Mouse (Mus musculus) G1E (cell line): Measurements from ENCODE around the gene Praf2.

Experiments used
- CTCF ChIP-seq: IDR thresholded peaks from 2 replicates; pipeline ENCODE4 v1.5.1; 2012; ENCODE audit warnings: low read depth, low read length, inconsistent platforms, mixed read lengths
- GATA1 ChIP-seq: IDR thresholded peaks from 2 replicates; pipeline ENCODE4 v1.6.1; 2012; ENCODE audit warnings: borderline replicate concordance, low read length, inconsistent platforms, mixed read lengths

DNA sequence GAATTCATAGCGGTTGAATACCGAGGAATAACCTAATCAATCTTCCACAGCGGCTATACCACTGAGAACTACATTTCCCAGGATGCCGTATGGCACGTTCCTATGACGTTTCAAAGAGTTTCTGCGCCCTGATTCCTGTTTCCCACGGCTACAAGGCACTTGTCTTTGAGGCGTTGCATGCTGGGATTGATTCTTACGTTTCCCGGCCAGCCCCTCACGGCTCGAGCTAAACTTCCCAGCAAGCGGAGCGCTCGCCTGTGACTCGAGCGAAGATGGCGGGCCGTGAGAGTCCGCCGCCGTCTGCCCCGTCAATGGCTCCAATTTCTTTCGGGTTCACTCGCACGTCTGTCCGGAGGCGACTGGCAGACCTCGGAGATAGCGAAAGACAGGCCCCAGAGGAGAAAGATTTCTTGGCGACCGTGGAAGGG is 31.3 kb upstream of the Praf2 start, which contains the start of gene Gpkow:
- no peak for TF ChIP-seq CTCF
- no peak for TF ChIP-seq GATA1
